Mouse (Mus musculus): Measurements from ENCODE around the gene Cfap99.

Cfap99 gene

DNA sequence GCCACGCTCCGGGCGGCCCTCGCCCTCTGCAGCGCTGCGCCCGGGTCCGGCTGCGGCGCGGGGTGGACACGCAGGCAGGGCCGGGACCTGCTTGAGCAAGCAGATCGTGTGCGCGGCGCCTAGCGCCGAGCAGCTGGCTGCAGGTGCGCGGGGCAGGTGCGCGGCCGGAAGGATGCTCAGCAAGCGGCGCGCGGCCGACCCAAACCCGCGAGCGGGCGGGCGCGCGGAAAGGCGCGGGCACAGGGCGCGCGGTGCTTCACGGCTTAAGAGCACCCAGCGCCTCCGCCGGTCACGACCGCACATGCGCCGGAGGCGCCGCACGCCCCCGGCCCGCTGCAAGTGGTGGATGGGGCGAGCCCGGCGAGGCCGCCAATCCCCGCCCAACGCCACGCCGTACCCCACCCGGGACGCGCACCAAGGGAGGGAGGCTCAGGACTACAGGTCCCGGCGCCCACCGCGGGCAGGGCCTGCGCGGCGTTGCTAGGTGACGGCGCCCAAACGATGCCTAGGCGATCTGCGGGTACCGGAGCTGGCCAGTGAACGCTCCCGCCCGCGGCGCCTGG lies at the start of gene Cfap99, which contains the start of gene Zfyve28:
Cfap99 (plus strand) TSS at position 447 of the 563 bp plus-strand sequence.
Zfyve28 (minus strand) TSS at position 296 of the 563 bp plus-strand sequence.
- DNase-seq (ENCODE audit: low spot score in 2 of 2), result peak; percentile 49 to 70

DNA sequence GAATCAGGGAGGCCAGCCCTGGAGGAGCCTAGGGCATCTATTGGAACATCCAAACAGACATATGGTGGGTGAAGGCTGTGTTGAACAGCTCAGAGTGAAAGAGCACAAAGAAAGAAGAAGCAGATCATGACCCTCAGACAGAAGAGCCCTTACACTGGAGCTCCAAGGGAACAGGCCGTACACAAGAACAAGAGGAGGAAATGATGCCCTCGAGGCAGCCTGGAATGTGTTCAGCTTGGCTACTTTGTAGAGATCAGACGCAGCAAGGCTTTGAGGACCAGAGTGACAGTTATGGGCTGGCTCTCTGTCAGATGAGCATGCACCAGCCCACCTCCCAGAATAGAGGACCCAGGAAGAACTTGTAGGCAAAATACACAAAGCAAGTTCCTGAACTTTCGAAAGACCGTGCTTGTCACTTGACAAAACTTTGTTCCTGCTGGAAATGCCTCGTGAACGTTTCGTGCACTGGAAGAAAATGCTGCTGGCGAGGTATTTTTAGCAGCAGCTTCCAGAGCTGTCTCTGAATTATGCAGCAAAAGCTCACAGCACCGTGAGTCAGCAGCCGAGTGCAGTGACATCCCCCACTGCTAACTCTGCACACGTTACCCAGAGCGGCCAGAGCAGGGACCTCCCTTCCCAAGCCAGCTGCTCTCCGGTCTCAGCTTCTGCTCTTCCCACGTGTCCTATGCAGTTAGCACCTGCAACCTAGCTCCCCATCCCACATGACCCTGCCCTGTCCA lies 46.0 kb upstream of the Cfap99 start:
- DNase-seq (ENCODE audit: low spot score in 2 of 2), result peak in 1 of 2 experiments; percentile 48

DNA sequence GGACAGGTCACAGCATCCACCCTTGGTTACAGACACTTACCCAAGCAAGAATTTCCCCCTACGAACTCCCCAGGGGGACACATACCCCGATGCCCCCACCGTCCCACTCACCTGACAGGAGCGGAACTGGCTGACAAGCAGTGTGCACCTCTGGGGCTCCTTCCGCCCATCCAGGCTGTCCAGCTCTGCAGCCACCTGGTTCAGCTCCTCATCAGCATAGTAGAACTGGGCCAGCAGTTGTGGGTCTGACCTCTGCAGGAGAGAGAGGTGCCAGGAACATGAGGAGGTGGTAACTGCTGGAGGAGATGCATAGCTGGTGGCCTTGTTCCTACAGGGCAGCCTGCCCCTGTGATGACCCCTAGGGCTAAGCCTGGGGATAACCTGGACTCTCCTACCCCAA lies 45.3 kb upstream of the Cfap99 start:
- DNase-seq (ENCODE audit: low spot score in 2 of 2), result no peak

DNA sequence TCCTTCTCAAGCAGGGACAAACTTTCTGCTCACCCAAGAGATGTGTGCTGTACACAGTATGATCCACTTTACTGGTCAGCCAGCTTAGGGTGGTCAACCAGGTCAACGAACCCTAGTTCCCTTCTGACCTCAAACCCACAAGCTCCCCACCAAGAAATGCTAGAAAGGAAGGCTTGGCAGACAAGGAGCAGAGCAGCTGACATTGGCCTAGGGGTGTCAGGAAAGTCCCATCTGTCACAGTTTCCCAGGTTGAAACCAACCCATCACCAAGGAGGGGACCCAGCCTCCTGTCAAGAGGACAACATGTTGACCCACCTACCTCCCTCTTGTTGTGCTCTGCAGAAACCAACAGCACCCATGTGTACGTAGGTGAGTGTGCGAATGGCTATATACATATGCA lies 42.0 kb upstream of the Cfap99 start:
- no peak for DNase-seq (ENCODE audit: low spot score in 2 of 2)

DNA sequence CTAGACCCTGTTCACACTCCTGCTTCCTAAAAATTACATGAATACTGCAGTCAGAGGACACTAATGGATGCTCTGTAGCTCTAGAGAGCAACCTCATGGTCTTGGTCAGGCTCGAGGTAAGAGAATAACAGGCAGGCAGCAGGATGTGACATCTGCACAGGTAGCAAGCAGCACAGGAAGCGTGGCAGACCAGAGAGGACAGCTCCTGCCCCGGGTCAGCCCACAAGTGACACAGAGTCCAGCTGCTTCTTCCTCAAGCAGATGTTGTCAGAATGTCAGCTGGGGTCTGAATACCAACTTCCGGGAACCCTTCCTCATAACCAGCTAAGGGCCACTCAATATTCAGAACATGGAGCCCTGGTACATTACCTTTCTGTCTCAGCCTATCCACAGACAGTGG lies 39.3 kb upstream of the Cfap99 start:
- no peak for DNase-seq (ENCODE audit: low spot score in 2 of 2)

DNA sequence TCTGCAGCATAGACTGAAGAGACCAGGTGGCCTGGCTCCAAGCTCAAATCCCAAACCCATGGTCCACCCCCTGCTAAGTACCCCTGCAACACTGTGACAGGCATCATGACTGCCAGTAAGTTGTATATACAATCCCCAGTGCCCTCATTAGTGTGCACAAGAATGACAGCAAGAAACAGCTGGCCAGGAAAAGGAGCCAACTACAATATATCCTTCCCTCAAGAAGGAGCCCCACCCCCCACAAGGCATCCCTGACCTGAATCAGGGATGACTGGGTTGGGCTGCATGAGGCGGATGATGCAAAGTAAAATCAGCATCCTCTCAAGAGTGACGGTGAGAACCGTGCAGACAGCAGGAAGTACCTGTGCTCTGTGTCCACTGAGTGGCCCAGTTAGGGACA lies 38.3 kb upstream of the Cfap99 start:
- DNase-seq (ENCODE audit: low spot score in 2 of 2), result no peak

DNA sequence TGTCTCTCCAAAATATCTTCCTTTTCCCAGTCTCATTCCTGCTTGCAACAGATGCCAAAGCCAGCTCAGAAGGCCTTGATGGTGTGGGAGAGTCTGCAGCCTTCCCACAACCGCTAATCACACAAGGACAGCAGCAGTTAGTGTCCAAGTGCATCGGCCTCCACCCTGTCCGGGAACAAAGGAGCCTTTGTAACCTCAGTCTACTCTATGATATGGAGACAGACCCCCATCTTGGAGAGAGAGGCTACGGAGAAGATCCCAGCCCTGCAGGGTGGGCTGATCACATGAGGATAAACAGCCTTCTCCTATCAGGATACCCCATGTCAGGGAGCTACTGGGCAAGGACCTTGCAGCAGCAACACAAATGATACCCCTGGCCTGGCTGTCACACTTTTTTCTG lies 36.6 kb upstream of the Cfap99 start:
- no peak for DNase-seq (ENCODE audit: low spot score in 2 of 2)

DNA sequence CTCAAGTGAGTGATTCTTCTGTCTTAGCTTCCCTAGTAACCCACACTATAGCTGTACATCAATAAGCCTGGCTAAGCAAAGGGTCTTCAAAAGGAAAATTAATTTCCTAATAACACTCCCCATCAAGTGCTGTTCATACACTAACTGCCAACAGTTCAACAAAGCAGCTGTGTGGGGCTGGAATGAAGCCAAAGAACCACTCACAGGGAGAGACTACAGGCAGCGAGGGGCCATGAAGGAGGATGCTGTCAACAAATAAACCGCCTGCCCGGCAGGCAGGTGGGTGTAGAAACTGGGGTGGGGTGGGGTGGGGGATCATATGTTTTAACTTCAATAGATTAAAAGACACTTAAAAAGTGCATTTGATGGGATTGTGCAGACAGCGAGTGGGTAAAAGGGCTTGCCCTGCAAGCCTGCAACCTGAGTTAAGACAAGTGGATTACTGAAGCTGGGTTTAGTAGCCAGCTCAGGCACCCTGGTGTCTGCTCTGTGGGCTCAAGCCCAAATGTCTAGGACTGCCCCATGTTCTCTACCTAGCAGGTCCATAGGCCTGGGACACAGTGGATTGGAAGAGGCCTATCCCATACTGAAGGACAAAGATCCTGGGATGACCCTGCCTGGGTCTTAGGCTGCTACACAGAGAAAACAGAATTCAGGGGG lies 36.0 kb upstream of the Cfap99 start:
- no peak for DNase-seq (ENCODE audit: low spot score in 2 of 2)

DNA sequence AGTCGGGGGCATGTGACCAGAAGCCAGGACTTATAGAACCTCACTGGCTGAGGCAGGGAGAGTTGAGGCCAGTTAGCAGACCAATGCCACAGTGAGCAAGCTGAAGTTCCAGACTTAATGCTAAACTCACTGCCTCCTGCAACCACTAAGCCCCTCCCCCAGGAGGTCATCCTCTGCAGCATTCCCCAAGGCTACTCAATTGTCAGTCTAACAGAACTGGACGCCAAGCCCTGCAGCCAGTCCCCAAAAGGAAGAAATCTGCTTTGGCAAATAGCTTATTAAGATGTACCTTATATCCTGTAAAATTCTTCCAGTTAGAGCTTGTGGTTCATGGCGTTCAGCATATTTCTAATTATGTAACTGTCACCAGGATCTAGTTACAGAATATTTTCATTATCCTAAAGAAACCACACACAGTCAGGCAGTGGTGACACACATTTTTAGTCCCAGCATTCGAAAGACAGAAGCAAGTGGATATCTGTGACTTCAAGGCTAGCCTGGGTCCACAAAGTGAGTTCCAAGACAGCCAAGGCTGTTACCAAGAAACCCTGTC lies 35.4 kb upstream of the Cfap99 start:
- DNase-seq (ENCODE audit: low spot score in 2 of 2), result no peak

DNA sequence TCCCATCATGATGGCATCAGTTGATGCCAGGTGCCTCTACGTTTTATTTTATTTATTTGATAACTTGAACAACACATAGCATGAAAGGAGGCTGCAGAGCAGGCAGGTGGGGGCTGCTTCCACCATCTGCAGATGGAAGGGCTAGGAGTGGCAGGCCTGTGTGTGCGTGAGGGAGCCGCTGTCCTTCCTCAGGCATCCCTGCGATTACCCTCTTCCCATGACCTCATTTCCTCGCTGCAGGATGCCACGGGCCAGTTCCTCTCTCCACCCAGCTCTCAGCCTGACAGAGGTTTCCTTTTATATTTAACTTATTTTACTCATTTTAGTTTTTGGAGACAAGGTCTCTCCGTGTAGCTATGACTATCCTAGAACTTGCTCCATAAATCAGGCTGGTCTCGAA lies 34.1 kb upstream of the Cfap99 start:
- DNase-seq (ENCODE audit: low spot score in 2 of 2), result no peak

DNA sequence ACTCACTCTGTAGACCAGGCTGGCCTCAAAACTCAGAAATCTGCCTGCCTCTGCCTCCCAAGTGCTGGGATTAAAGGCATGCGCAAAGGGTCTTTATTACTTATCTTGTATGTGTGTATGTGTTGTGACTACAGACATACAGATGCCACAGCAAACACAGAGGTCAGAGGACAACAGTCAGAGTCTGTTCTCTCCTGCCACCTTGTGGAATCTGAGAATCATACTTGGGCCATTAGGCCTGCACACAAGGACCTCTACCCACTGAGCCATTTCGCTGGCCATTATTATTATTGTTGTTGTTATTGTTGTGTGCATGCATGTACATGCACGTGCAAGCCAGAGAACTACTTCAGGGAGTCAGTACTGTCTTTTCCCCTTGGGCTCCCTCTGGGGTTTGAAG lies 33.2 kb upstream of the Cfap99 start:
- DNase-seq (ENCODE audit: low spot score in 2 of 2), result no peak

DNA sequence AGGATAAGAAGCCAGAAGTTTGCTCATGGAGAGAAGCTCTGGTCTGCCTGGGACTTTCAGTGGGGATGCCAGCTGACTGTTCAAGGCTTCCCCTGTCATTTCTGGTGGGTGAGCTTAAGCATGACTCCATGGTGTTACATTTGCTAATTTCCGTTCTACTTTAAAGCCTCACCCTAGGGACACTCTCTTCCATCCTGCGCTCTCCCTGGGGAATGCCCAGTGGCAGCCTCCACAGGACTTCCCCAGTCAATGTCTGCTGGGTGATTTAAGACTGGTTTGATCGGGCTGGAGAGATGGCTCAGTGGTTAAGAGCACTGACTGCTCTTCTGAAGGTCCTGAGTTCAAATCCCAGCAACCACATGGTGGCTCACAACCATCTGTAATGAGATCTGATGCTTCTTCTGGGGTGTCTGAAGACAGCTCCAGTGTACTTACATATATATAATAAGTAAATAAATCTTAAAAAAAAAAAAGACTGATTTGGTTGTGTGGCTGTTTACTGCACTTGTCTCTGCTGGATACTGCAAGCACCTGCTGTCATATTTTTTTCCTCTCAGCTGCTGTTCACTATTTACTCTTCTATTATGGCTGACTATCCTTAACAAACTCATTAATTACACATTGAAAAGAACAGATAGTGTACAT lies 29.1 kb upstream of the Cfap99 start:
- DNase-seq (ENCODE audit: low spot score in 2 of 2), result no peak

DNA sequence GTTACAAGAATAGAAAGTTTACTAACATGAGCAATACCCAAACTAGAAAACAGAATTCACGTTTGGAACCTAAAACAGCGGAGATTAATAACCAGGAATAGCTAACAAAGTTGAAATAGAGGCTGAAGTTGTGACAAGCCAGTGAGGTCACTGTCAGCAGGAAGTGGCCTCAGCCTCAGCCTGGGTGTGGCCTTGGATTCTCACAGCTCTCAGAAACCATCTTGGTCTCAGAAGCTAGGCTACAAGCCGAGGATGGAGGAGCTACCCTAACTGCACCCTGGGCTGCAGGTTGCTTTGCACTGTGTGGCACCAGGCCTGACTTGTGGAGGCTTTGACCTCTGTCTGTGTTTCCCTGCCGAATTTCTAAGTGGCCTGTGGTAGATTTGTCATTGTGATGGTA lies 22.3 kb upstream of the Cfap99 start:
- no peak for DNase-seq (ENCODE audit: low spot score in 2 of 2)

DNA sequence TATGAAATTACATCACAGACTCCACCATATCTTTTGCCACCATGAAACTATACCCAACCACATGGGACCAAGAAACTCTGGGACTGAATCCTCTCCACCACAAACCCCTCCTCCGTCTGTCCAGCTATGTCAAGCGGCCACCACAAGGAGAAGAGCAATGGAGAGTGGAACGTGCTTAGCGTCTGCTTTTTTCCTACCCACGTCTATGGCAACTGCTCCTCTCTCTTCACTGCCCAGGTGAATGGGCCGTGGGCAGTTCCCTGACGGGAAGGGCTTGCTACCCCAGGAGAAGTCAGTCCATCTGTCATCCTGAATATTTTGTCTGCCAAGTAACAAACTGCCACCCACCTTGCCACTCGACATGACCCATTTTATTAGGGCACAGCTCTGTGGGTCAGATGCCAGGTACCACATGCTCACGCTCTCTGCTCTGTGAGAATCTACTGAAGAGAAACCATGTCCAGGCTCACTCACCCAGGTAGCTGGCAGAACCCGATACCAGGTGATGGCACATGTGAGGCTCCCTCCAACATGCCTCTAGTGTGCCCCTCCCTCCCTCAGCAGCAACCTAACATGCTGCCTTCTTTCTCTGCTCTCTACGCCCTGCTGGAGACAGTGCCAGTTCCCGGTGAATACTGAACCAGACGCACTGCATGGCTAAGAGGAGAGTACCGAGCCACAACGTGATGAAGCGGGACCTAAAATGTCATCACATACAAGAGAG lies 19.0 kb upstream of the Cfap99 start:
- no peak for DNase-seq (ENCODE audit: low spot score in 2 of 2)

DNA sequence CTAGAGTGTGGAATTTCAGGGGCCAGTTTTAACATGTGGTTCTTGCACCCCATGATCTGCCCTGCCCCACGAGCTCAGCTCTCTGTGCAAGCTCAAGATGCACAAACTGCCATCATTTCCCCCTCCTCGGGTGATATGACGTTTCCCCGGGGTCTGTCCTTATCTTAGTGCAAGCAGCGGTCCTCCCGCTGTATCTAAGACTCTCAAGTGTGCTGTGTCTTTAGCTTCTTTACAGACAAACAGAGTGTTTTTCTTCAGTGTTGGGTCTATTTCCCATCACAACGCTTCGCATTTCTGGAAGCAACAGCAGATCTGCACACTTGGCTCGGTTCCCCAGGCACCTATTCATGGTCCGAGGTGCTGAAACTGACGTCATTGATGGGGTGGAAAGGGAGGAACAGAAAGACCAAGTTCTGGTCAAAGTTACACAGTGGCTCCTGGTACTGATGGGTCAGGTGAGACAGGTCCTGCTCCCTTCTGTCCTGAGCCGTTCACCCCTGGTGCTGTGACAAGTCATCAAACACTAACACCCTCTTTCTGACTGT lies 18.4 kb upstream of the Cfap99 start:
- no peak for DNase-seq (ENCODE audit: low spot score in 2 of 2)

DNA sequence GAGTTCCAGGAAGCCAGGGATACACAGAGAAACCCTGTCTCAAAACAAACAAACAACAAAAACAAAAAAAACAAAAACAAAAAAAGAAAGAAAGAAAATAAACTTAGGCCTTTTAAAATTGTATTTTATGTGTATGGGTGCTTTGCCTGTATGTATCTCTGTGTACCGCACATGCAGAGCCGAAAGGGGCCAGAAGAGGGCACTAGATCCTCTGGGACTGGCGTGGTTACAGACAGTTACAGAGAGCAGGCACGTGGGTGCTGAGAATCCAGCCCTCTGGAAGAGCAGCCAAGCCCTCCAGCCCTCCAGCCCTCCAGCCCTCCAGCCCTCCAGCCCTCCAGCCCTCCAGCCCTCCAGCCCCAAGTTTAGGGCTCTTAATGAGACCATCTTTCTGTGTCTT lies 16.7 kb upstream of the Cfap99 start:
- DNase-seq (ENCODE audit: low spot score in 2 of 2), result no peak

DNA sequence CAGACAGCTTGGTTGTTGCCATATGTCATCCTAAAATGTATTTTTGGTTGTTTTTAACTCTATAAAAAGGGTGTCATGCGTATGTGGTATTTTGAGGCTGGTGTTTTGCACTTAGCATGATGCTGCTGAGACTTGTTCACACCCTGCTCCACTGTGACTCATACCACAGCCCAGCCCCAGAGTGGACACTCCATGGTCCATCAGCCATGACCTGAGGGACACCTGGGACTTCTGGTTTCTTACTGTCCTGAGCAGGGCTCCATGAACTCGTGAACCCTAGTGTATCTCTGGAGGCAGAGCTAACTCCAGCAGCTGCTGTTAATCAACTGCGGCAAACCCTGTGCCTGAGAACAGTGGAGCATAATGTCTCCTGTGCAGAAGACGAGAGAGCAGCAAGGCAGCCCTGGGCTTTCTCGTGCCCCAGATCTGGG lies 15.1 kb upstream of the Cfap99 start:
- DNase-seq (ENCODE audit: low spot score in 2 of 2), result no peak

DNA sequence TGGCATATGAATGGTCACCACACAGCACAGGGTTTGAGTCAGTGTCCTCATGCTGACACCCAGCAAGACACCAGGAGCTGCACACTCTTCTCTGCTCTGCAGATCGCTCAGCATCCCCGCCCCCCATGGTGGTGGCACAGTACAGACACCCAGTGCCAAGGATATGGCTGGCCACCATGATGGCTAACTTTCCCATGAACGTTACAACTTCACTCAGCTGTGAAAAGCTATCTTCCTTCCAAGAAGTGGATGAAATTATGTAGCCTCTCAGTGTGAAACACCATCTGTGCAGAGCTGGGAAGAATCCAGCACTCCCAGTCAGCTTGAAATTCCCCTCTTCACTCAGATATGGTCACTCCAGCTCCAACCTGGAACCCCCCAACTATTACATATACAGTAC lies 14.1 kb upstream of the Cfap99 start:
- DNase-seq (ENCODE audit: low spot score in 2 of 2), result no peak

DNA sequence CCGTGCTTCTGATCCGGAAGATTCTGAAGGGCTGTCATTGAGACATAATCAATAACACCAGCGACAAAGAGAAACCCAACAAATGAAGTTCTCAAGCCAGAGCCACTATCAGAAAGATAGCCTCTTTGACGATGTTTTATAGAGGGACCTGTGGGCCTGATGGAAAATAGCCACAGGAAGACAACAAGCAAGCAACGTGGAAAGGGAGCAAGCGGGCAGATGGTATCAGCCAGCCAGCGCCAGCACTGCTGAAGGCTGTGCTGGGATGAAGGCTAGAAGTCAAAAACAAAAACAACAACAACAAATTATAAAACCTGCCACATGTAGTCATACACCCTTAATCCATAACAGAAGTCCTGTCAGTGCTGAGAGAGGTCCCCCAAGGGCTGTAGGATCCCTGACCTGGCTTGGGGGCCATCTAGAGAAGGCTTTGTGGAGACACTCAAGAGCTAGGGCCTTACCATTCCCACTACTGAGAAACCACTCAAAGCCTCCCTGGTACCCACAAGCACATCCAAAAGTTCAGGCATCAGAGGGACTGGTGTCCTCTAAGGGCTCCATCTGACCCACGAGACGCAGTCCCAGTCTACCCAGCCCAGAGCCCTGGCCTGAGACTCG lies 13.6 kb upstream of the Cfap99 start:
- no peak for DNase-seq (ENCODE audit: low spot score in 2 of 2)

DNA sequence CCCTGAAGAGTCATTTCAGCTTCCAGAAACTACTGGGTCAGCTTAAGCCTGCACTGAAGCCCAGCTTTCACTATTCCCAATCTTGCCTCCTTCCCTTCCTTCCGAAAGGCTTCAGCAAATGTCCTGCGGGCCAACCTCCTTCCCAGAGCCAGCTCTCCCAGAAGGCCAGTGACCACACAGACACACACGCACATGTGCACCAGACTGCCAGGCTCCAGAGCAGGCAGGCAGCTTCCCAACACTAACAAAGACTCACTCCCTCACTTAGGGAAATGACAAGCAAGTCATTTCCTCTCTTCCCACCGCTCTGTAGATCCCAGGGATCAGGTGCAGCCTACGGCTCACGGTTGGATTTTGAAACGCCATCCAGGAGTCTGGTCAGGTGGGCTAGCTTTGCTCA lies 12.2 kb upstream of the Cfap99 start:
- DNase-seq (ENCODE audit: low spot score in 2 of 2), result no peak

DNA sequence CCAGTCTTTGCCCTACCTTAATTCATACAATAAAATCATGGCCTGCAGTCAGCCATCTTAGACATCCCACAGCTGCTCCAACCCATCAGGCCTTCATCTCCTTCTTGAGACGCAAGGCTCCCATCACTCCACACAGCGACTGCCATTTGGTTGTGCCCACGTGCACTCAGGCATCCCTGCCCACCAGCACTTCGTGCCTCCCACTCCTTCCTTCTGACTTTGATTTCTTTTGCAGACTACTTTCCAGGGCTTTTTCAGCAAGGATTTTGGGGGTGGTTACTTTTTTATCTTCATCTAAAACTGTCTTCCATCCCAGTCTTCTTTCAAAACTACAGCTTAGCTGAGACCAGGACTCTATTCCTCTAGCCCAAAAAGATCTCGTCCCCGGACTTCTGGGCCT lies 11.7 kb upstream of the Cfap99 start:
- no peak for DNase-seq (ENCODE audit: low spot score in 2 of 2)

All from urinary bladder, postnatal 36 days (tissue).